Mouse (Mus musculus): ENCODE measurements around the gene Pde4d.

Pde4d gene

GRCm38 (mm10) chr13:109158703-109159102, 709.0 kb downstream of the Pde4d start:
- DNase-seq (ENCODE audit: extremely low read depth, low read depth, low spot score): no peak

- no peak for DNase-seq (ENCODE audit: extremely low read depth, low read depth, low spot score)
Observed at GRCm38 (mm10) chr13:109168556-109169334, 719.0 kb downstream of the Pde4d start.

- DNase-seq (ENCODE audit: extremely low read depth, low read depth, low spot score): no peak
Observed at GRCm38 (mm10) chr13:109169335-109169606, 719.5 kb downstream of the Pde4d start.

- DNase-seq (ENCODE audit: extremely low read depth, low read depth, low spot score): no peak
Observed at GRCm38 (mm10) chr13:109171688-109172087, 721.9 kb downstream of the Pde4d start.

- DNase-seq (ENCODE audit: extremely low read depth, low read depth, low spot score): no peak
Observed at GRCm38 (mm10) chr13:109175281-109175680, 725.5 kb downstream of the Pde4d start.

- DNase-seq (ENCODE audit: extremely low read depth, low read depth, low spot score): no peak
Observed at GRCm38 (mm10) chr13:109175852-109176621, 726.3 kb downstream of the Pde4d start.

- no peak for DNase-seq (ENCODE audit: extremely low read depth, low read depth, low spot score)
Observed at GRCm38 (mm10) chr13:109181363-109181762, 731.6 kb downstream of the Pde4d start.

GRCm38 (mm10) chr13:109190652-109191051, 740.9 kb downstream of the Pde4d start:
- no peak for DNase-seq (ENCODE audit: extremely low read depth, low read depth, low spot score)

- DNase-seq (ENCODE audit: extremely low read depth, low read depth, low spot score): no peak
Observed at GRCm38 (mm10) chr13:109191176-109191575, 741.4 kb downstream of the Pde4d start.

GRCm38 (mm10) chr13:109205541-109205940, 755.8 kb downstream of the Pde4d start:
- DNase-seq (ENCODE audit: extremely low read depth, low read depth, low spot score): no peak

- no peak for DNase-seq (ENCODE audit: extremely low read depth, low read depth, low spot score)
Observed at GRCm38 (mm10) chr13:109208607-109209006, 758.9 kb downstream of the Pde4d start.

- DNase-seq (ENCODE audit: extremely low read depth, low read depth, low spot score): no peak
Observed at GRCm38 (mm10) chr13:109209413-109209812, 759.7 kb downstream of the Pde4d start.

GRCm38 (mm10) chr13:109210403-109210802, 760.7 kb downstream of the Pde4d start:
- no peak for DNase-seq (ENCODE audit: extremely low read depth, low read depth, low spot score)

GRCm38 (mm10) chr13:109211471-109211870, 761.7 kb downstream of the Pde4d start:
- no peak for DNase-seq (ENCODE audit: extremely low read depth, low read depth, low spot score)

- no peak for DNase-seq (ENCODE audit: extremely low read depth, low read depth, low spot score)
Observed at GRCm38 (mm10) chr13:109211941-109212487, 762.3 kb downstream of the Pde4d start.

GRCm38 (mm10) chr13:109212788-109213473, 763.2 kb downstream of the Pde4d start:
- DNase-seq (ENCODE audit: extremely low read depth, low read depth, low spot score): no peak

- DNase-seq (ENCODE audit: extremely low read depth, low read depth, low spot score): no peak
Observed at GRCm38 (mm10) chr13:109219019-109219725, 769.4 kb downstream of the Pde4d start.

- DNase-seq (ENCODE audit: extremely low read depth, low read depth, low spot score): no peak
Observed at GRCm38 (mm10) chr13:109228967-109229617, 779.3 kb downstream of the Pde4d start.

GRCm38 (mm10) chr13:109229618-109230334, 780.0 kb downstream of the Pde4d start:
- DNase-seq (ENCODE audit: extremely low read depth, low read depth, low spot score): no peak
